Mouse (Mus musculus) heart, adult 9 months (tissue): ENCODE measurements around the gene Usp51.
"Not testable (repeated sequence)": the region's sequence is repeated elsewhere in the genome, so short reads cannot be mapped to it uniquely, and the experiment has no call there.

Experiments
- DNase-seq, 2 experiments: peaks; one replicate each; pipeline ENCODE4 v3.0.0; 2022; ENCODE audit warnings: low spot score in 2 of 2

The Usp51 gene

DNA sequence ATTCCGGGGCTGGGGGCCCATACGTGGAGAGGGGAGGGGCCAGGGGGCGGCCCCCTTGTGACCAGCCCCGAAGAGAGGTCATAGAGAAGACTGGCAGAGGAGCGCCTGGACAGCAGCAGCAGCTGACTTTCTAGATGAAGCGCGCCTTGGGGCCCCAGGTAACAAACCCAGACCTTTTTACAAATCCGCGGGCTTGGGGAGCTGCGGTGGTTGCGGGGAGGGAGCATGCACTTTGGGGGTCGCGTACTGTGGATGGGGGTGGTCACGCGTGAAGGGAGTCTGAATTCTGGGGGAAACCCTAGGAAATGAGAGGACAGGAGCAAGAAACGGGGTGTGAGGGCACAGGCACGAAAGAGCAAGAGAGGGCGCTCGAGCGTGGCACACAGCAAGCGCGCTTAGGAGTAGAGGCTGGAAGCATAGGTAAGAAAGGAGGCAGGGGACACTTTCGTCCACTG is at the start of gene Usp51:
Usp51 (plus strand) TSS at position 83 of the 455 bp plus-strand sequence.
- DNase-seq = peak; percentile 1 to 5

DNA sequence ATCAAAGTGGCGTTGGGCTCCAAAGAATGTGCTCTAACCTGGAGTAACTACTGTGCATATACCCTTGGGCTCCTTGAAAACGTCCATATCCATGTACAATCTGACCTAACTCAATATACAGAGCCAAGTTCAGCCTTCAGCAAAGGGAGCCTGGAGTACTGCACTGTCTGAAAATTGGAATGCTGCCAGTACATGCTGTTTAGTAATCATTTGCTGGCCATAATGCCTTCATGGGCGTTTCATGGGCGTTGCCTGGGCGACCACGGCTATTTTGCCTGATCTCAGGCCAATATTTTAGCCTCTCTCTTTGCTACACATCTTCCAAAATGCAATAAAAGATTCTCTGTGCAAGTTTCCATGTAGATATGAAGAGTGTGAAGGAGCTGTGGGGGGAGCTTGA is 36.7 kb upstream of the Usp51 start:
- no peak for DNase-seq

DNA sequence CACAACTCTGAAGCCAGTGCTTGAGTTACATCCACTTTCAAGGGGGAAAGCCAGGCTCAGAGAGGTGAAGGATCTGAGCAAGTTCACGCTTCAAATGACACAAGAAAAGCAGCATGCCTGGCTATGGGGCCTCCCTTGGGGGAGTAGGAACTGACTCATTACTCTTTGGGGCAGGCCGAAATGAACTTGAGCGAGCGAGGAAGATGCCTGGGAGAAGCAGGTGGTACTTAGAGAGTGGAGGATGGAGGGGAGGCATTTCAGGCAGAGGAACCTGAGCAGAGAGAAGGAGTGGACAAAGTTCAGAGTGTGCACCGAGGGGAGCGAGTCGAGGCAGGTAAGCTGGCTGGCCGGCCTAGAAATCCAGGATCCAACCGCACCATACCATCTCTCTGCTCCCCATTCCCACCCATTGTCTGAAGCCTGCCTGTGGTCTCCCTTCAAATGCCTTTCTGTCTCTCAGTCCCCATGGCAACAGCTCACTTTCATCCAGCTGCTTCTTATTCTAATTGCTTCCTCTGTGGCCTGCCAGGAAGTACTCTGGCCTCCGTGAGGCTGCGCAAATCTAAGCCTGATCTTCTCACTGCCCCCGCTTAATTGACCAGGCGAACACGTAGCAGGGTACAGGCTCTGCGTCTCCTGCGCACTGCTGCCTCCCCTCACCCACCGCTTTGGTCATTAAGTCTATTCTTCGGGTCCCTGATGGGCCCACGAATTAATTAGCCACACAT is 32.6 kb upstream of the Usp51 start:
- DNase-seq = not testable (repeated sequence)

DNA sequence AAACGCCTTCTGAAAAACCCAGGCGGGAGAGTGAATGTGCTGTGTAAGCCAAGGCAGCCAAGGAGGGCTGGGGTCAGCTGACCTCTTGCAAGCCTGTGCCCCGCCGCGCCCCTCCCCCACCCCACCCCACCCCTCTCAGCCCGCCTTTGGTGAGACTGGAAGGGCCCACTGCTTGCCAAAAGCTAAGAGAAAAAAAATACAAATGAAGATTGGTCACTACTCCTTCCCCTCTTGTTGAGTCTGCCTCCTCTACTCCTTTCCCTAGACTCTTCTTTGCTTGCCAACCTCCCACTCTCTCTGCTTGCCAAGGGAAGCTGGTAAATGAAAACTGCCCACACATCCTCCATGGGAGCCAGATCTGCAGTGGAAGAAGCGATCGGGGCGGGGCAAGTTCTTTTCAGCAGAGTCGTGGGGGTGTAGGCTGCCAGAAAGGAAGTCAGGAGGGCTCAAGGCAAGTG is 32.0 kb upstream of the Usp51 start:
- DNase-seq = peak; percentile 0 to 2

DNA sequence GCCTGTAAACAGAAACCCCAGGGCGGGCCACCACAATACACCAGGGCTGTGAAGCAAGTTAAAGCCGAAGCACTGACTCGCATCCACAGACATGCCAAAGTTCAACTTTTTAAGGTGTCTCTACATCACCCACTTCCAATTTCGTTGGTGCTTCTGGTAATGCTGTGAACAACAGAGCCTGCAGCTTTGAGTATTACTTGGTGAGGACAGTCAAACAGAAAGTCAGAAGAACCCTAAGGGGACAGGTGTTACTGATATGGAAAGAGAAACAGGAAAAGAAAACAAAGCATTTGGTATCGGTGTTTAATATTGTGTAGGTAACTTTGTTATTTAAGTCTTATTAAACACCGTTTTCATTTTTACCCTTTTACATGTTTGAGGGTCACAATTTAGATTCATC is 29.7 kb upstream of the Usp51 start:
- DNase-seq = no peak

DNA sequence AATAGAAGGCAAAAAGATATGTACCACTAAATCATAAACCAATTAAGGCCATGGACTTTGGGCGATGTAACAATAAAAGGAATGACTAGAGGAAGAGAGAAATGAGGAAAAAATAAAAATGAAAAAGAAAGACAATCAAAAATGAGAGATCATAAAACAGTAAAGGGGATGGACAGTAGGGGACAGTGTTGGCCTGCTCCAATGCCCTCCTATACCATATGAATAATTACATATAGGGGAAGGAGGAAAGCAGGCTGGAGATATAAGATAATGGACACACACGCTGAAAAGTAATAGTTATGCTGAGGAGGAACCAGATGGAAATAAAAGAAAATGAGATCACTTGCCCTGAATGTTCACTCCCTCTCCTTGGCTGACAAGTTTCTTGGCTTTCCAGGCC is 21.3 kb upstream of the Usp51 start:
- no peak for DNase-seq

DNA sequence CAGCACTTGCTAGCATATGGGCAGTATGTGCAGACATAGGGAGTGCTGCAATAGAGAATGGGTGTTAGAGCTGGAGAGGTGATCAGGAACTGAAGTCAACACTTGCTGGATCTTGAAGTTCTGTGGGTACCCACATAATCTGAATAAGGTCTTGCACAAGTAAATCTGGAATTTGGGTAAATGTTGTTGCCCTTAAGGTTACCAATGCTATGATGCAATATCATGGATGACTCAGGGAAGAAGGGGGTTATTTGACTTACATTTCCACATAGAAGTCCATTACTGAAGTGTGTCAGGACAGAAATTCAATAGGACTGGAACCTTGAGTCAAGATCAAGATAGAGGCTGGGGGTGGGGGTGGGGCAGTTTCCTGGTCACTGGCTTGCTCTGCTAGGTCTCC is 16.4 kb upstream of the Usp51 start:
- not testable (repeated sequence) for DNase-seq

DNA sequence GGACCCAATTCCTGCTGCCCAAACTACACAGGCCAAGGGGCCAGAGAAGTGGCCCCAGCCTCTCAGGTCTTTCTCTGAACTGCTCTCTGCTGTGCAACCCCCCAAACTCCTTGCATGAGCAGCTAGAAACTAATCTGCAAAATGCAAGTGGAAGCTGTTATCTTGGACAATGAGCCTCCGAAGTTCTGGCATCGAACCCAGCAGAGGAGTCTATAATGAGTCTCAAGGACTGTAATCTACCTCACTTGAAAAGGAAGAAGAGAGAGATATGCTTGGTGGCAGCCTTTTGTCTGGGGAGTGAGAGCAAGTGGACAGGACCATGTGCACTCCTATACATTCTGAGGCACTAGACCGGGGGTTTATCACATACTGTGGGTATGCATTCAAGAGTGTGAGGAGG is 10.2 kb upstream of the Usp51 start:
- DNase-seq = not testable (repeated sequence)

DNA sequence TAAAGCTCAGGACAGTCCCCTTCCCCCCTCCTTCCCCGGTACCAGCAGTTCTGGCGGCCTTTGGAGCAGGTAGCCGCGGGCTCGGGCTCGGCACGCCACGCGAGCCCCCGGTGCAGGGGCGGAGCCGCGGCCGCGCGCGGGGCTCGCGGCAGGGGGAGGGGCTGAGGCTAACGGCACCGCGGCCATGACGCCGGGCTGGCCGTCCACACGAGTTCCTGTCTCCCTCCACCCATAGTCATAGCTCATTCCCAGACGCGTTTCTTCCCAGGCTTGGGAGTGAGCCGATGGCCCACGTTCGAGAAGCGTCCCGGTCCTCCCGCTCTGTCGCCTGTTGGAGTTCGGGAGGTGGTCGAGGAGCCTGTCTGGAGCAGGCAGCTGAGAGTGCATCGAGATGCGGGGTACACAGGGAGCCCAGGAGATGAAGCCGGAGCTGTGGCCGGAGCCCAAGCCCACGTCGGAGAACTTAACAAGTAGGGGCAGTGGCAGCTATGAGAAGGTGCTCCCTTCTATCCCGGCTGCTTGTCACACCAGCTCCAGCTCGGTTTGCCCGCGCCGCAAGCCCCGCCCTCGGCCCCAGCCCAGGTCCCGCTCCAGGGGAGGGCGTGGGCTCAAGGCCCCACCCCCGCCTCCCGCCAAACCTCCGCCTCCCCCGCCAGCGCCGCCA is 884 bp downstream of the Usp51 start:
- peak; percentile 16 to 17 for DNase-seq

DNA sequence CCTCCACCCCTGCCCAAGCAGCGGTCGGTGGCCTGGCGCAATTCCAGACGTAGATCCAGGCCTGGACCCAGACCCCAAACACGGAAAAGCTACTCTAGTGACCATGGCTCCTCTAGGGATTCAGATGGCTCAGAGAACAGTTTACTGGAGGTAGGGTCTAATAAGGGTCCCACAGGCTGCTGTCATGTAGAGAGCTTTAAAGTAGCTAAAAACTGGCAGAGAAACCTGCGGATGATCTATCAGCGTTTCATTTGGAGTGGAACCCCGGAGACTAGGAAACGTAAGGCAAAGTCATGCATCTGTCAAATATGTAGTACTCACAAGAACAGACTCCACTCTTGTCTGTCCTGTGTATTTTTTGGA is 1.4 kb downstream of the Usp51 start:
- DNase-seq = no peak

DNA sequence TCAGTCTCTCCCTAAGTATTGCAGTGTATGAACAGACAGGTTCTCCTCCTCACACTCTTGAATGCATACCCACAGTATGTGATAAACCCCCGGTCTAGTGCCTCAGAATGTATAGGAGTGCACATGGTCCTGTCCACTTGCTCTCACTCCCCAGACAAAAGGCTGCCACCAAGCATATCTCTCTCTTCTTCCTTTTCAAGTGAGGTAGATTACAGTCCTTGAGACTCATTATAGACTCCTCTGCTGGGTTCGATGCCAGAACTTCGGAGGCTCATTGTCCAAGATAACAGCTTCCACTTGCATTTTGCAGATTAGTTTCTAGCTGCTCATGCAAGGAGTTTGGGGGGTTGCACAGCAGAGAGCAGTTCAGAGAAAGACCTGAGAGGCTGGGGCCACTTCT is 19.0 kb downstream of the Usp51 start:
- not testable (repeated sequence) for DNase-seq

DNA sequence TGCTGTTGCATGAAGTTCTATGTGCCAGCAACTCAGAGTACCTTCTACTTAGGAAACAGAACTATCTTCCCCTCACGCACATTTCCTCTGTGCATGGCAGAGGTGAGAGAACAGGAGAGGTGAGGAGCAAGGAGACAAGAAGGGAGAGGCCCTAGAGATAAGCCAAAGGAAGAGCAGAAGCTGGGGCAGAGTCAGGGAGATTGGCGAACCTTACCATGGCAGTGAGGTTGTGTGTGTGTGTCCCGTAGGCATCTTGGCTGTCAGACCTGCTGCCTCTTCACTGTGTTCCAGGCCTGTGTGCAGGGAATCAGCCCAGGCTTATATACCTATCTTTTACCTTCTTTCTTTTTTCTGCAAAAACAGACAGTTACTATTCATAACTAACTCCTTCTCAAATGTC is 19.4 kb downstream of the Usp51 start:
- not testable (repeated sequence) for DNase-seq

DNA sequence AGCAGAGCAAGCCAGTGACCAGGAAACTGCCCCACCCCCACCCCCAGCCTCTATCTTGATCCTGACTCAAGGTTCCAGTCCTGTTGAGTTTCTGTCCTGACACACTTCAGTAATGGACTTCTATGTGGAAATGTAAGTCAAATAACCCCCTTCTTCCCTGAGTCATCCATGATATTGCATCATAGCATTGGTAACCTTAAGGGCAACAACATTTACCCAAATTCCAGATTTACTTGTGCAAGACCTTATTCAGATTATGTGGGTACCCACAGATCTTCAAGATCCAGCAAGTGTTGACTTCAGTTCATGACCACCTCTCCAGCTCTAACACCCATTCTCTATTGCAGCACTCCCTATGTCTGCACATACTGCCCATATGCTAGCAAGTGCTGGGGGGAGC is 25.3 kb downstream of the Usp51 start:
- DNase-seq = not testable (repeated sequence)

DNA sequence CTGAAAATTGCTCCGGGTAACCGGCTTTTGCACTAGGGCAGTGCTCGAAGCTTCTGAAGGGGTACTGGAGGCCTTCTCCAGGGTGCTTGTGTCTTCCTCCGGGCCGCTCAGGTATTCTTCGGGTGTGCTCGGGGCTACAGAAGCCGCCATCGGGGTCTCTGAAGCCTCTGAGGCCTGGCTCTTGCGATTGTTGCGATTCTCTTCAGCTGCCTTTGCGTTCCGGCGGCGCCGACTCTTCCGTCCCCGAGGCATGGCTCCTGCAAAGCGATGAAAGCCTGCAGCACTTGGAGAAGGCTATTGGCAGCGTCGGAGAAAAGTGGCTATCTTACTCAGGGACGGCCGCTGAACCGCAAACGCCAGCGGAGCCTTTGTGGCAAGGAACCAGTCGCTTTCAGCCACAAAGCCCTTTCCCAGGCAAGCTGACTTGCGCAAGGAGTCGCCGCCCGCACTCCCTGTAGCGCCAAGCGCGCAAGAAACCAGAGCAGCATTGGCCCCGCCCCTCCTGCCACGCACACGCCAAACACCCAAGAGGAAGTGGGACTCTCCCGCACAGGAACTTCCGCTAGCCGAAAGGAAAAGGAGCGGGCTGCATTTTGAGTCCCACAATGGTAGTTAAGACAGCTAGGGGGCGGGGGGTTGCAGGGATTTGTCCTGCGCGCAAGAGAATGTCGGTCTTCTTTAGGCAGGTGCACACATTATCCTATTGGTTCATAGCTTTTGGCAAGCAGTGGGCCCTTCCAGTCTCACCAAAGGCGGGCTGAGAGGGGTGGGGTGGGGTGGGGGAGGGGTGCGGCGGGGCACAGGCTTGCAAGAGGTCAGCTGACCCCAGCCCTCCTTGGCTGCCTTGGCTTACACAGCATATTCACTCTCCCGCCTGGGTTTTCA is 31.1 kb downstream of the Usp51 start, which contains the start of gene Mageh1:
Mageh1 (minus strand) TSS at position 489 of the 885 bp plus-strand sequence.
- peak; percentile 69 to 72 for DNase-seq

DNA sequence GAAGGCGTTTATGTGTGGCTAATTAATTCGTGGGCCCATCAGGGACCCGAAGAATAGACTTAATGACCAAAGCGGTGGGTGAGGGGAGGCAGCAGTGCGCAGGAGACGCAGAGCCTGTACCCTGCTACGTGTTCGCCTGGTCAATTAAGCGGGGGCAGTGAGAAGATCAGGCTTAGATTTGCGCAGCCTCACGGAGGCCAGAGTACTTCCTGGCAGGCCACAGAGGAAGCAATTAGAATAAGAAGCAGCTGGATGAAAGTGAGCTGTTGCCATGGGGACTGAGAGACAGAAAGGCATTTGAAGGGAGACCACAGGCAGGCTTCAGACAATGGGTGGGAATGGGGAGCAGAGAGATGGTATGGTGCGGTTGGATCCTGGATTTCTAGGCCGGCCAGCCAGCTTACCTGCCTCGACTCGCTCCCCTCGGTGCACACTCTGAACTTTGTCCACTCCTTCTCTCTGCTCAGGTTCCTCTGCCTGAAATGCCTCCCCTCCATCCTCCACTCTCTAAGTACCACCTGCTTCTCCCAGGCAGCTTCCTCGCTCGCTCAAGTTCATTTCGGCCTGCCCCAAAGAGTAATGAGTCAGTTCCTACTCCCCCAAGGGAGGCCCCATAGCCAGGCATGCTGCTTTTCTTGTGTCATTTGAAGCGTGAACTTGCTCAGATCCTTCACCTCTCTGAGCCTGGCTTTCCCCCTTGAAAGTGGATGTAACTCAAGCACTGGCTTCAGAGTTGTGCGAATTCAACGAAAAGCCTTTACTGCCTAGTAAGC is 31.9 kb downstream of the Usp51 start:
- DNase-seq = not testable (repeated sequence)
